Mouse (Mus musculus): ENCODE measurements at regions not wholly inside any gene's neighbourhood (a gene's known extent, or its start where the extent isn't known, plus 50 kb on each side); places are given as distances from the start of the nearest gene placed in this dataset.

DNA sequence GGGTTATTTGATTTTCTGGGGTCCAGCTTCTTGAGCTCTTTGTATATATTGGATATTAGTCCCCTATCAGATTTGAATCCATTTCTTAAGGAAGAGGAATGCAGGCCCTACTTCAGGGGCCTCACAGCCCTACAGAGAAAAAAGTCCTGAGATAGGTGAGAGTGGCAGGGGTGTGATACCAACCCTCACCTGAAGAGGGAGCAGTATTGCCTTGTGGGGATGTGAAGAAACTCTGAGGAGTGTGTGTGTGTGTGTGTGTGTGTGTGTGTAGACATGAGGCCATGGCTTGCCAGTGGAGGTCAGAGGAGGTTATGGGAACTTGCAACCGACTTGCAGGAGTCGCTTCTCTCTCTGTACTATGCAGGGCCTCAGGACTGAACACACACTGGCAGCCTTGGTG, 141.2 kb downstream of the Tex29 start:
- TF ChIP-seq CTCF (IDR thresholded peaks at IDR 0.05; ENCODE audit: insufficient read depth, low read depth, low read length), result peak; percentile 24; the same call in 1 of the 2 replicates
- no peak for TF ChIP-seq POLR2A (IDR thresholded peaks at IDR 0.05; ENCODE audit: insufficient read depth, low read depth, low read length)
